Mouse (Mus musculus) C2C12 (cell line): ENCODE results near the gene March6.

Experiments
- CEBPB ChIP-seq: IDR thresholded peaks from one replicate; pipeline ENCODE4 v1.6.1; 2011; ENCODE audit warnings: low read depth, mild to moderate bottlenecking, control low read depth, moderate library complexity
- CTCF ChIP-seq: IDR thresholded peaks from one replicate; pipeline ENCODE4 v1.5.1; 2011; ENCODE audit not compliant: control insufficient read depth, insufficient read depth, insufficient read length

- TF ChIP-seq CEBPB (no peak), CTCF (no peak)
These were observed 31.1 kb upstream of the March6 start for GRCm38 (mm10) chr15:31561976-31562375.
